Mouse (Mus musculus) intestine, embryonic 16.5 days (tissue): ENCODE data around the gene Atp5g1. TPM values are rescaled to one million over a fixed set of nuclear protein-coding genes. Genes with fewer than 3 reads are reported as not detected.

Experiments used
- ATAC-seq: fragments of 200-750 bp; cut with Nextera tagmentation; 2 replicates; pipeline ENCODE4 v1.8.0; 2017; ENCODE audit warnings: moderate TSS enrichment, moderate library complexity
- H3K27ac ChIP-seq: fragments of 300-500 bp; sonication (generic); 2 replicates; pipeline ENCODE4 v1.5.1; 2014; ENCODE audit warnings: mild to moderate bottlenecking, low read length
- H3K27me3 ChIP-seq: fragments of 300-500 bp; sonication (generic); replicated peaks from 2 replicates; pipeline ENCODE4 v1.6.1; 2014; ENCODE audit warnings: low read length, control low read depth, mixed read lengths; ENCODE audit not compliant: control insufficient read depth, insufficient read depth
- H3K36me3 ChIP-seq: fragments of 300-500 bp; sonication (generic); 2 replicates; pipeline ENCODE4 v1.6.1; 2014; ENCODE audit warnings: low read length, control low read depth; ENCODE audit not compliant: control insufficient read depth, insufficient read depth
- H3K4me1 ChIP-seq: fragments of 300-500 bp; sonication (generic); 2 replicates; pipeline ENCODE4 v1.6.1; 2014; ENCODE audit warnings: low read length, control low read depth, mixed read lengths; ENCODE audit not compliant: control insufficient read depth, insufficient read depth
- H3K4me2 ChIP-seq: fragments of 300-500 bp; sonication (generic); 2 replicates; pipeline ENCODE4 v1.6.1; 2014; ENCODE audit warnings: low read depth, low read length, control low read depth
- H3K4me3 ChIP-seq: fragments of 300-500 bp; sonication (generic); 2 replicates; pipeline ENCODE4 v1.5.1; 2014; ENCODE audit warnings: mild to moderate bottlenecking, low read length
- H3K9ac ChIP-seq: fragments of 300-500 bp; sonication (generic); 2 replicates; pipeline ENCODE4 v1.6.1; 2014; ENCODE audit warnings: low read depth, low read length
- H3K9me3 ChIP-seq: fragments of 300-500 bp; sonication (generic); 2 replicates; pipeline ENCODE4 v1.6.1; 2016; ENCODE audit warnings: low read length, control low read depth; ENCODE audit not compliant: control insufficient read depth
- WGBS: fragments of 180-500 bp; shearing (Covaris S2); extraction: QIAGEN DNeasy Blood & Tissue Kit; methylation state at CpG from one replicate; pipeline ENCODE4 v1.1.7; 2014; 5-methylcytosine and 5-hydroxymethylcytosine counted together
- polyA plus RNA-seq: library from polyadenylated mRNA; unstranded; fragments of >200 nt; fragmentation: Nextera tagmentation; extraction: Ambion mirVana; gene quantifications from 2 replicates; pipeline ENCODE4 v1.2.1, GENCODE M21; 2015

The Atp5g1 gene
- polyA plus RNA-seq, 1 experiment from 2014 or later = 1,152 TPM

GRCm38 (mm10) chr11:96035133-96035532 is 40.3 kb downstream of the Atp5g1 start:
- Histone ChIP-seq H3K36me3 (peaks cover 5% of the 10 kb centered on the region; the same call in 1 of the 2 replicates), H3K9ac (peak overlapping the region; percentile 77), H3K4me2 (peak overlapping the region; percentile 59), H3K27me3 (no peaks in the 10 kb centered on the region), H3K4me1 (peaks cover 13% of the 10 kb centered on the region), H3K27ac (no peak overlapping the region), H3K9me3 (no peaks in the 10 kb centered on the region), H3K4me3 (peak overlapping the region; percentile 78)
- no peak for ATAC-seq
- 9% methylated on average over 6 of the region's 6 CpGs for WGBS

- Histone ChIP-seq H3K4me2 (peak within 1 kb of the TSS; percentile 59), H3K36me3 (peaks cover 5% of the 10 kb centered on the region; the same call in 1 of the 2 replicates), H3K4me3 (peak within 1 kb of the TSS; percentile 78), H3K9ac (peak within 1 kb of the TSS; percentile 77), H3K27ac (peak within 1 kb of the TSS; percentile 65), H3K4me1 (peaks cover 13% of the 10 kb centered on the region), H3K27me3 (no peaks in the 10 kb centered on the region), H3K9me3 (no peaks in the 10 kb centered on the region)
- ATAC-seq = peak; percentile 65
- under 1% methylated on average over 29 of the region's 29 CpGs for WGBS
Measured at GRCm38 (mm10) chr11:96034596-96035052, 40.8 kb downstream of the Atp5g1 start, which contains the start of gene Snf8. Gene Snf8 (plus strand): TSS chr11:96034885.

- peak overlapping the region; percentile 59 for H3K4me2 ChIP-seq
- H3K36me3 ChIP-seq = 0 out of 2 replicates have a peak, but pooled peaks cover under 1% of the 10 kb centered on the region
- H3K4me3 ChIP-seq = peak overlapping the region; percentile 78
- ATAC-seq = no peak
- H3K4me1 ChIP-seq = peaks cover 13% of the 10 kb centered on the region
- H3K9ac ChIP-seq = peak overlapping the region; percentile 77
- H3K9me3 ChIP-seq = no peaks in the 10 kb centered on the region
- no peaks in the 10 kb centered on the region for H3K27me3 ChIP-seq
- no peak overlapping the region; the same call in 1 of the 2 replicates for H3K27ac ChIP-seq
- 52% methylated on average over 8 of the region's 8 CpGs for WGBS
Measured at GRCm38 (mm10) chr11:96034116-96034515, 41.4 kb downstream of the Atp5g1 start.

GRCm38 (mm10) chr11:96033264-96033663 is 42.2 kb downstream of the Atp5g1 start:
- 95% methylated on average over 3 of the region's 3 CpGs for WGBS
- no peaks in the 10 kb centered on the region for H3K27me3 ChIP-seq
- H3K4me1 ChIP-seq = peaks cover 13% of the 10 kb centered on the region
- H3K9me3 ChIP-seq = no peaks in the 10 kb centered on the region
- H3K27ac ChIP-seq = no peak overlapping the region
- no peak overlapping the region for H3K4me3 ChIP-seq
- ATAC-seq = no peak
- no peak overlapping the region for H3K4me2 ChIP-seq
- H3K36me3 ChIP-seq = no peaks in the 10 kb centered on the region
- no peak overlapping the region for H3K9ac ChIP-seq

- Histone ChIP-seq H3K27me3 (no peaks in the 10 kb centered on the region), H3K4me2 (no peak overlapping the region), H3K4me1 (peaks cover 13% of the 10 kb centered on the region), H3K36me3 (no peaks in the 10 kb centered on the region), H3K9ac (no peak overlapping the region), H3K9me3 (no peaks in the 10 kb centered on the region), H3K27ac (no peak overlapping the region), H3K4me3 (no peak overlapping the region)
- WGBS = 75% methylated on average over 2 of the region's 2 CpGs
- no peak for ATAC-seq
Measured at GRCm38 (mm10) chr11:96031701-96032100, 43.8 kb downstream of the Atp5g1 start.

- ATAC-seq = peak; percentile 93
- peaks cover 11% of the 10 kb centered on the region for H3K4me1 ChIP-seq
- H3K9me3 ChIP-seq = no peaks in the 10 kb centered on the region
- no peak overlapping the region for H3K4me3 ChIP-seq
- no peak overlapping the region for H3K9ac ChIP-seq
- 0 out of 2 replicates have a peak overlapping the region, but pooled peaks have one; percentile 4 for H3K4me2 ChIP-seq
- WGBS = 64% methylated on average over 3 of the region's 3 CpGs
- no peaks in the 10 kb centered on the region for H3K27me3 ChIP-seq
- H3K36me3 ChIP-seq = no peaks in the 10 kb centered on the region
- H3K27ac ChIP-seq = peak overlapping the region; percentile 61
Measured at GRCm38 (mm10) chr11:96030571-96030970, 44.9 kb downstream of the Atp5g1 start.

GRCm38 (mm10) chr11:96028130-96028529 is 47.3 kb downstream of the Atp5g1 start:
- no peaks in the 10 kb centered on the region for H3K9me3 ChIP-seq
- H3K4me2 ChIP-seq = no peak overlapping the region
- no peak overlapping the region for H3K27ac ChIP-seq
- H3K4me3 ChIP-seq = no peak overlapping the region
- H3K27me3 ChIP-seq = no peaks in the 10 kb centered on the region
- no peaks in the 10 kb centered on the region for H3K36me3 ChIP-seq
- 0 out of 2 replicates have a peak, but pooled peaks cover 3% of the 10 kb centered on the region for H3K4me1 ChIP-seq
- WGBS = 61% methylated on average over 5 of the region's 5 CpGs
- H3K9ac ChIP-seq = no peak overlapping the region
- no peak for ATAC-seq

GRCm38 (mm10) chr11:96020622-96021021 is 54.8 kb downstream of the Atp5g1 start:
- H3K27me3 ChIP-seq = no peaks in the 10 kb centered on the region
- 57% methylated on average over 4 of the region's 4 CpGs for WGBS
- no peaks in the 10 kb centered on the region for H3K4me1 ChIP-seq
- no peak overlapping the region for H3K9ac ChIP-seq
- H3K36me3 ChIP-seq = no peaks in the 10 kb centered on the region
- no peak overlapping the region for H3K4me2 ChIP-seq
- H3K9me3 ChIP-seq = no peaks in the 10 kb centered on the region
- no peak overlapping the region; the same call in 1 of the 2 replicates for H3K27ac ChIP-seq
- H3K4me3 ChIP-seq = no peak overlapping the region
- ATAC-seq = no peak
